Mouse (Mus musculus) MEL (cell line): Measurements from ENCODE around the gene D11Wsu47e.

Experiments used
- BHLHE40 ChIP-seq: IDR thresholded peaks from 2 replicates; pipeline ENCODE4 v1.6.1; 2012; ENCODE audit warnings: low read depth, mild to moderate bottlenecking, inconsistent platforms, low read length, improper control_type of control experiment, borderline replicate concordance
- CTCF ChIP-seq, 3 experiments: IDR thresholded peaks in 2 of 3; conservative IDR thresholded peaks in 1 of 3; 2 replicates each; pipeline ENCODE4 v1.5.1; 2011 to 2012; ENCODE audit warnings: low read length in 3 of 3, low read depth in 2 of 3, mild to moderate bottlenecking in 2 of 3, improper control_type of control experiment in 1 of 3, inconsistent platforms in 1 of 3, mixed read lengths in 1 of 3, moderate library complexity in 1 of 3; ENCODE audit not compliant: control insufficient read depth in 1 of 3, insufficient read depth in 1 of 3, poor library complexity in 1 of 3, severe bottlenecking in 1 of 3
- EP300 ChIP-seq, 2 experiments: IDR thresholded peaks; 2 replicates each; pipeline ENCODE4 v1.6.1; 2011; ENCODE audit warnings: improper control_type of control experiment in 2 of 2, low read length in 2 of 2, low read depth in 1 of 2, mild to moderate bottlenecking in 1 of 2
- POLR2A ChIP-seq, 2 experiments: IDR thresholded peaks; 2 replicates each; pipeline ENCODE4 v1.6.1; 2011 to 2012; ENCODE audit warnings: low read length in 2 of 2, mild to moderate bottlenecking in 2 of 2, control low read depth in 1 of 2, improper control_type of control experiment in 1 of 2, low read depth in 1 of 2, moderate library complexity in 1 of 2; ENCODE audit not compliant: control insufficient read depth in 1 of 2, insufficient read depth in 1 of 2, poor library complexity in 1 of 2
- POLR2AphosphoS2 ChIP-seq: IDR thresholded peaks from 2 replicates; pipeline ENCODE4 v1.6.1; 2011; ENCODE audit warnings: low read length, improper control_type of control experiment

- TF ChIP-seq CTCF (IDR thresholded peaks at IDR 0.05 in 2 of 3, conservative IDR thresholded peaks at IDR 0.05 in 1 of 3; ENCODE audit: control insufficient read depth in 1 of 3, insufficient read depth in 1 of 3, low read depth in 2 of 3, low read length in 3 of 3, poor library complexity in 1 of 3, severe bottlenecking in 1 of 3) = no peak
- TF ChIP-seq POLR2A (IDR thresholded peaks at IDR 0.05; ENCODE audit: control insufficient read depth in 1 of 2, insufficient read depth in 1 of 2, low read depth in 1 of 2, low read length in 2 of 2, poor library complexity in 1 of 2) = no peak
- no peak for TF ChIP-seq POLR2AphosphoS2
- TF ChIP-seq BHLHE40 = no peak
- TF ChIP-seq EP300 (IDR thresholded peaks at IDR 0.05; ENCODE audit: low read depth in 1 of 2, low read length in 2 of 2) = no peak
Observed at GRCm38 (mm10) chr11:113638680-113639079, 45.5 kb upstream of the D11Wsu47e start.
